Mouse (Mus musculus): ENCODE measurements at regions not wholly inside any gene's neighbourhood (a gene's known extent, or its start where the extent isn't known, plus 50 kb on each side); places are given as distances from the start of the nearest gene placed in this dataset.

GRCm38 (mm10) chr6:51767582-51768341, 244.1 kb downstream of the Snx10 start:
- Histone ChIP-seq H3K4me3 (ENCODE audit: insufficient read depth, low read length) (peak overlapping the region; percentile 1; the same call in 1 of the 2 replicates), H3K4me1 (ENCODE audit: control insufficient read depth, insufficient read depth, low read length) (no peaks in the 10 kb centered on the region), H3K27ac (ENCODE audit: insufficient read depth, low read depth, low read length) (no peak overlapping the region)
- TF ChIP-seq POLR2A (IDR thresholded peaks at IDR 0.05; ENCODE audit: borderline replicate concordance, low read depth, low read length) (no peak), CTCF (IDR thresholded peaks at IDR 0.05; ENCODE audit: low read depth, low read length) (no peak)

- TF ChIP-seq CTCF (IDR thresholded peaks at IDR 0.05; ENCODE audit: low read depth, low read length): no peak
- TF ChIP-seq POLR2A (IDR thresholded peaks at IDR 0.05; ENCODE audit: borderline replicate concordance, low read depth, low read length): no peak
- Histone ChIP-seq H3K4me3 (ENCODE audit: insufficient read depth, low read length) (no peak overlapping the region), H3K27ac (ENCODE audit: insufficient read depth, low read depth, low read length) (no peak overlapping the region), H3K4me1 (ENCODE audit: control insufficient read depth, insufficient read depth, low read length) (no peaks in the 10 kb centered on the region)
These were observed 241.3 kb downstream of the Skap2 start for GRCm38 (mm10) chr6:51771001-51771400.

- no peak for TF ChIP-seq POLR2A (IDR thresholded peaks at IDR 0.05; ENCODE audit: borderline replicate concordance, low read depth, low read length)
- TF ChIP-seq CTCF (IDR thresholded peaks at IDR 0.05; ENCODE audit: low read depth, low read length): no peak
- Histone ChIP-seq H3K27ac (ENCODE audit: insufficient read depth, low read depth, low read length) (no peak overlapping the region), H3K4me1 (ENCODE audit: control insufficient read depth, insufficient read depth, low read length) (no peaks in the 10 kb centered on the region), H3K4me3 (ENCODE audit: insufficient read depth, low read length) (no peak overlapping the region)
These were observed 240.9 kb downstream of the Skap2 start for GRCm38 (mm10) chr6:51771424-51771823.

GRCm38 (mm10) chr6:51774771-51775170, 237.6 kb downstream of the Skap2 start:
- H3K4me3 ChIP-seq (ENCODE audit: insufficient read depth, low read length): no peak overlapping the region
- H3K27ac ChIP-seq (ENCODE audit: insufficient read depth, low read depth, low read length): no peak overlapping the region
- TF ChIP-seq POLR2A (IDR thresholded peaks at IDR 0.05; ENCODE audit: borderline replicate concordance, low read depth, low read length) (no peak), CTCF (IDR thresholded peaks at IDR 0.05; ENCODE audit: low read depth, low read length) (no peak)

GRCm38 (mm10) chr6:51785615-51786014, 226.7 kb downstream of the Skap2 start:
- Histone ChIP-seq H3K4me3 (ENCODE audit: insufficient read depth, low read length) (no peak overlapping the region), H3K4me1 (ENCODE audit: control insufficient read depth, insufficient read depth, low read length) (no peaks in the 10 kb centered on the region), H3K27ac (ENCODE audit: insufficient read depth, low read depth, low read length) (no peak overlapping the region)
- TF ChIP-seq CTCF (IDR thresholded peaks at IDR 0.05; ENCODE audit: low read depth, low read length) (no peak), POLR2A (IDR thresholded peaks at IDR 0.05; ENCODE audit: borderline replicate concordance, low read depth, low read length) (no peak)

More at GRCm38 (mm10) chr6:51774771-51775170, 237.6 kb downstream of the Skap2 start:
- H3K4me1 ChIP-seq (ENCODE audit: control insufficient read depth, insufficient read depth, low read length): no peaks in the 10 kb centered on the region

- no peak for TF ChIP-seq CTCF (IDR thresholded peaks at IDR 0.05; ENCODE audit: low read depth, low read length)
- TF ChIP-seq POLR2A (IDR thresholded peaks at IDR 0.05; ENCODE audit: borderline replicate concordance, low read depth, low read length): no peak
- Histone ChIP-seq H3K4me3 (ENCODE audit: insufficient read depth, low read length) (no peak overlapping the region), H3K27ac (ENCODE audit: insufficient read depth, low read depth, low read length) (no peak overlapping the region), H3K4me1 (ENCODE audit: control insufficient read depth, insufficient read depth, low read length) (no peaks in the 10 kb centered on the region)
These were observed 225.5 kb downstream of the Skap2 start for GRCm38 (mm10) chr6:51786836-51787235.

GRCm38 (mm10) chr6:51788156-51788555, 224.2 kb downstream of the Skap2 start:
- no peak for TF ChIP-seq POLR2A (IDR thresholded peaks at IDR 0.05; ENCODE audit: borderline replicate concordance, low read depth, low read length)
- TF ChIP-seq CTCF (IDR thresholded peaks at IDR 0.05; ENCODE audit: low read depth, low read length): no peak

GRCm38 (mm10) chr6:51790293-51790692, 222.1 kb downstream of the Skap2 start:
- Histone ChIP-seq H3K4me1 (ENCODE audit: control insufficient read depth, insufficient read depth, low read length) (no peaks in the 10 kb centered on the region), H3K4me3 (ENCODE audit: insufficient read depth, low read length) (no peak overlapping the region), H3K27ac (ENCODE audit: insufficient read depth, low read depth, low read length) (no peak overlapping the region)
- TF ChIP-seq POLR2A (IDR thresholded peaks at IDR 0.05; ENCODE audit: borderline replicate concordance, low read depth, low read length): no peak
- no peak for TF ChIP-seq CTCF (IDR thresholded peaks at IDR 0.05; ENCODE audit: low read depth, low read length)

More at GRCm38 (mm10) chr6:51788156-51788555, 224.2 kb downstream of the Skap2 start:
- Histone ChIP-seq H3K4me3 (ENCODE audit: insufficient read depth, low read length) (no peak overlapping the region), H3K27ac (ENCODE audit: insufficient read depth, low read depth, low read length) (no peak overlapping the region), H3K4me1 (ENCODE audit: control insufficient read depth, insufficient read depth, low read length) (no peaks in the 10 kb centered on the region)

GRCm38 (mm10) chr6:51790693-51791092, 221.7 kb downstream of the Skap2 start:
- no peak overlapping the region for H3K4me3 ChIP-seq (ENCODE audit: insufficient read depth, low read length)
- no peak overlapping the region for H3K27ac ChIP-seq (ENCODE audit: insufficient read depth, low read depth, low read length)
- no peaks in the 10 kb centered on the region for H3K4me1 ChIP-seq (ENCODE audit: control insufficient read depth, insufficient read depth, low read length)
- no peak for TF ChIP-seq POLR2A (IDR thresholded peaks at IDR 0.05; ENCODE audit: borderline replicate concordance, low read depth, low read length)
- no peak for TF ChIP-seq CTCF (IDR thresholded peaks at IDR 0.05; ENCODE audit: low read depth, low read length)

- Histone ChIP-seq H3K4me3 (ENCODE audit: insufficient read depth, low read length) (no peak overlapping the region), H3K27ac (ENCODE audit: insufficient read depth, low read depth, low read length) (no peak overlapping the region), H3K4me1 (ENCODE audit: control insufficient read depth, insufficient read depth, low read length) (no peaks in the 10 kb centered on the region)
- TF ChIP-seq POLR2A (IDR thresholded peaks at IDR 0.05; ENCODE audit: borderline replicate concordance, low read depth, low read length) (no peak), CTCF (IDR thresholded peaks at IDR 0.05; ENCODE audit: low read depth, low read length) (peak; percentile 74)
These were observed 217.0 kb downstream of the Skap2 start for GRCm38 (mm10) chr6:51795300-51795699.

Data from bone marrow macrophage, adult 2 months (primary cell).